Mouse (Mus musculus) myocyte (in vitro differentiated cells): ENCODE measurements around the gene G6pc. TPM values are rescaled to one million over a fixed set of nuclear protein-coding genes. Genes with fewer than 3 reads are reported as not detected.

ENCODE experiments used
- H3K27me3 ChIP-seq: one replicate; pipeline ENCODE4 v1.6.1; 2011; ENCODE audit not compliant: control insufficient read depth, insufficient read depth, insufficient read length
- H3K36me3 ChIP-seq: one replicate; pipeline ENCODE4 v1.6.1; 2011; ENCODE audit not compliant: control insufficient read depth, insufficient read depth
- H3K4me2 ChIP-seq: one replicate; pipeline ENCODE4 v1.6.1; 2011; ENCODE audit warnings: low read depth, control low read depth
- H3K4me3 ChIP-seq: one replicate; pipeline ENCODE4 v1.5.1; 2011; ENCODE audit warnings: mild to moderate bottlenecking, control low read depth, moderate library complexity
- H3K79me2 ChIP-seq: one replicate; pipeline ENCODE4 v1.6.1; 2011; ENCODE audit not compliant: control insufficient read depth, insufficient read depth
- H3ac ChIP-seq: one replicate; pipeline ENCODE4 v1.6.1; 2011; ENCODE audit not compliant: control insufficient read depth, insufficient read length
- POLR2A ChIP-seq: IDR thresholded peaks from one replicate; pipeline ENCODE4 v1.6.1; 2011; ENCODE audit warnings: low read depth, mild to moderate bottlenecking, control low read depth, moderate library complexity; ENCODE audit not compliant: insufficient read length
- POLR2AphosphoS2 ChIP-seq: IDR thresholded peaks from one replicate; pipeline ENCODE4 v1.6.1; 2011; ENCODE audit warnings: low read depth, control low read depth; ENCODE audit not compliant: insufficient read length
- REST ChIP-seq: IDR thresholded peaks from one replicate; pipeline ENCODE4 v1.6.1; 2011; ENCODE audit warnings: mild to moderate bottlenecking, control low read depth, moderate library complexity; ENCODE audit not compliant: insufficient read depth, insufficient read length
- SRF ChIP-seq: IDR thresholded peaks from one replicate; pipeline ENCODE4 v1.6.1; 2011; ENCODE audit warnings: low read depth; ENCODE audit not compliant: control insufficient read depth, insufficient read length
- TCF3 ChIP-seq: IDR thresholded peaks from one replicate; pipeline ENCODE4 v1.6.1; 2011; ENCODE audit warnings: low read depth, control low read depth; ENCODE audit not compliant: insufficient read length
- USF1 ChIP-seq: IDR thresholded peaks from one replicate; pipeline ENCODE4 v1.6.1; 2011; ENCODE audit warnings: low read depth, mild to moderate bottlenecking, control low read depth, moderate library complexity
- polyA plus RNA-seq: library from polyadenylated mRNA; unstranded; fragments of >200 nt; fragmentation: generic; extraction: Trizol; gene quantifications from one replicate; pipeline ENCODE4 v1.2.1, GENCODE M21; 2012; ENCODE audit warnings: missing spikeins

G6pc gene
- polyA plus RNA-seq, 1 experiment: not detected

- TF ChIP-seq USF1 (no peak), POLR2AphosphoS2 (peak; percentile 69), SRF (no peak), REST (no peak), POLR2A (peak; percentile 79), TCF3 (no peak)
- H3K79me2 ChIP-seq: peaks cover 27% of the 10 kb centered on the region
- H3K27me3 ChIP-seq: no peaks in the 10 kb centered on the region
- H3ac ChIP-seq: peak within 1 kb of the TSS; percentile 64
- peak within 1 kb of the TSS; percentile 66 for H3K4me3 ChIP-seq
- no peaks in the 10 kb centered on the region for H3K36me3 ChIP-seq
- H3K4me2 ChIP-seq: peak within 1 kb of the TSS; percentile 98
Observed at GRCm38 (mm10) chr11:101424925-101425813, 57.8 kb downstream of the G6pc start, which contains the start of the genes Rundc1 and Ptges3l. Gene Rundc1 (plus strand): TSS chr11:101425085. Gene Ptges3l (minus strand): TSS chr11:101425333.

- H3K4me3 ChIP-seq: peak overlapping the region; percentile 66
- TF ChIP-seq POLR2A (no peak), SRF (no peak), TCF3 (no peak)
- peak overlapping the region; percentile 98 for H3K4me2 ChIP-seq
- H3ac ChIP-seq: no peak overlapping the region
- no peaks in the 10 kb centered on the region for H3K27me3 ChIP-seq
- peaks cover 1% of the 10 kb centered on the region for H3K36me3 ChIP-seq
- H3K79me2 ChIP-seq: peaks cover 27% of the 10 kb centered on the region
Observed at GRCm38 (mm10) chr11:101426165-101426564, 58.8 kb downstream of the G6pc start.

Other genes with a start within 250 kb of the G6pc start
- gene Retreg3, start 247.7 kb upstream of the G6pc start, polyA plus RNA-seq: 41.2 TPM
- 87.5 TPM for gene Tubg1, start 247.6 kb upstream of the G6pc start, polyA plus RNA-seq
- 0.18 TPM for gene Tubg2, start 211.7 kb upstream of the G6pc start, polyA plus RNA-seq
- gene Cntnap1, start 197.0 kb upstream of the G6pc start, polyA plus RNA-seq: 1.3 TPM
- gene Plekhh3, start 196.2 kb upstream of the G6pc start, polyA plus RNA-seq: 53.6 TPM
- gene Ccr10, start 192.1 kb upstream of the G6pc start, polyA plus RNA-seq: 0.56 TPM
- gene Ezh1, start 141.1 kb upstream of the G6pc start, polyA plus RNA-seq: 13.7 TPM
- gene Ramp2, start 121.5 kb upstream of the G6pc start, polyA plus RNA-seq: 2.5 TPM
- 141 TPM for gene Vps25, start 113.9 kb upstream of the G6pc start, polyA plus RNA-seq
- gene Wnk4, start 107.0 kb upstream of the G6pc start, polyA plus RNA-seq: 0.19 TPM
- 0.07 TPM for gene Cntd1, start 88.5 kb upstream of the G6pc start, polyA plus RNA-seq
- 155 TPM for gene Coa3, start 88.4 kb upstream of the G6pc start, polyA plus RNA-seq
- gene Becn1, start 65.3 kb upstream of the G6pc start, polyA plus RNA-seq: 134 TPM
- gene Psme3, start 51.3 kb upstream of the G6pc start, polyA plus RNA-seq: 89.0 TPM
- 1.2 TPM for gene Aoc2, start 42.5 kb upstream of the G6pc start, polyA plus RNA-seq
- 0.02 TPM for gene Aoc3, start 37.0 kb upstream of the G6pc start, polyA plus RNA-seq
- 31.2 TPM for gene Aarsd1, start 50.1 kb downstream of the G6pc start, polyA plus RNA-seq
- 3.8 TPM for gene Gm27029, start 57.2 kb downstream of the G6pc start, polyA plus RNA-seq
- gene Rundc1, start 57.5 kb downstream of the G6pc start, polyA plus RNA-seq: 13.6 TPM
- gene Ptges3l, start 57.8 kb downstream of the G6pc start, polyA plus RNA-seq: 58.8 TPM
- gene Rpl27, start 74.7 kb downstream of the G6pc start, polyA plus RNA-seq: 2,022 TPM
- 24.8 TPM for gene Ifi35, start 80.8 kb downstream of the G6pc start, polyA plus RNA-seq
- gene Rnd2, start 97.4 kb downstream of the G6pc start, polyA plus RNA-seq: 20.9 TPM
- gene Vat1, start 98.7 kb downstream of the G6pc start, polyA plus RNA-seq: 283 TPM
- 1.0 TPM for gene Brca1, start 184.4 kb downstream of the G6pc start, polyA plus RNA-seq
- 33.0 TPM for gene Nbr1, start 184.6 kb downstream of the G6pc start, polyA plus RNA-seq
- gene Tmem106a, start 214.7 kb downstream of the G6pc start, polyA plus RNA-seq: 1.8 TPM
- gene Gm11634, start 231.7 kb downstream of the G6pc start, polyA plus RNA-seq: not detected